Mouse (Mus musculus) adrenal gland, postnatal 4 days (tissue): ENCODE results near the gene Trim75. TPM values are rescaled to one million over a fixed set of nuclear protein-coding genes. Genes with fewer than 3 reads are reported as not detected.
A peak's percentile ranks its signal among the peaks of the same experiment; 100 is the strongest.

Experiments used
- DNase-seq, 2 experiments: peaks; one replicate each; pipeline ENCODE4 v3.0.0; 2021 to 2022; ENCODE audit warnings: low spot score in 2 of 2, mixed read lengths in 2 of 2
- total RNA-seq, 2 experiments: library from RNA; stranded (reverse); gene quantifications; 2 replicates each; pipeline ENCODE4 v1.2.3; 2021

Trim75 gene
- total RNA-seq, 2 experiments from 2014 or later, result not detected

GRCm38 (mm10) chr8:64945606-64946005 lies 42.0 kb downstream of the Trim75 start:
- no peak for DNase-seq

GRCm38 (mm10) chr8:64944831-64945230 lies 42.8 kb downstream of the Trim75 start:
- no peak for DNase-seq

- DNase-seq, result no peak
Measured at GRCm38 (mm10) chr8:64942946-64943345, 44.7 kb downstream of the Trim75 start.

GRCm38 (mm10) chr8:64941495-64941894 lies 46.1 kb downstream of the Trim75 start:
- peak; percentile 54 to 57 for DNase-seq

- DNase-seq, result no peak
Measured at GRCm38 (mm10) chr8:64941019-64941418, 46.6 kb downstream of the Trim75 start.

GRCm38 (mm10) chr8:64934997-64935396 lies 52.6 kb downstream of the Trim75 start:
- DNase-seq, result no peak

Other genes starting within 250 kb of the Trim75 start
- gene Klhl2, start 137.8 kb downstream of the Trim75 start, total RNA-seq, result 10 to 100 TPM; 36.0 to 38.3 TPM
- gene Tmem192, start 40.6 kb downstream of the Trim75 start, total RNA-seq, result 10 to 100 TPM; 42.9 to 46.6 TPM
- gene Trim61, start 30.7 kb upstream of the Trim75 start, total RNA-seq, result not detected
- gene Trim60, start 30.8 kb upstream of the Trim75 start, total RNA-seq, result not detected
- gene Apela, start 49.5 kb upstream of the Trim75 start, total RNA-seq, result 1 to 10 TPM in 1 of 2 experiments, not detected in 1; 1.4 TPM
- not detected for gene Gm10663, start 87.2 kb upstream of the Trim75 start, total RNA-seq
- not detected for gene BC030870, start 141.7 kb upstream of the Trim75 start, total RNA-seq